Mouse (Mus musculus): ENCODE measurements around the gene Cyb5r3. TPM values are rescaled to one million over a fixed set of nuclear protein-coding genes. Genes with fewer than 3 reads are reported as not detected.
A peak's percentile ranks its signal among the peaks of the same experiment; 100 is the strongest.

The Cyb5r3 gene
- polyA plus RNA-seq, 1 experiment, result 230 TPM

- DNase-seq, result peak; percentile 99
- Histone ChIP-seq H3K36me3 (ENCODE audit: control insufficient read depth, insufficient read depth, low read length) (no peaks in the 10 kb centered on the region; the same call in 1 of the 2 replicates), H3K4me3 (ENCODE audit: insufficient read depth, low read depth, low read length) (peak within 1 kb of the TSS; percentile 99), H3K27ac (ENCODE audit: insufficient read depth, low read depth, low read length) (peak within 1 kb of the TSS; percentile 100), H3K4me1 (ENCODE audit: control insufficient read depth, insufficient read depth, low read length) (peaks cover 19% of the 10 kb centered on the region), H3K27me3 (replicated peaks; ENCODE audit: control insufficient read depth, insufficient read depth, low read length) (no peaks in the 10 kb centered on the region)
- under 1% methylated on average over 56 of the region's 56 CpGs for WGBS
- TF ChIP-seq POLR2A (IDR thresholded peaks at IDR 0.05; ENCODE audit: low read depth, low read length), result peak; percentile 80
- TF ChIP-seq CTCF (conservative IDR thresholded peaks at IDR 0.05; ENCODE audit: insufficient read depth, insufficient read length, low read depth, low read length), result no peak
Observed at GRCm38 (mm10) chr15:83149196-83150072, 23.0 kb downstream of the Cyb5r3 start, which contains the start of gene Poldip3. Gene Poldip3 (minus strand): TSS chr15:83149384.

GRCm38 (mm10) chr15:83148801-83149195 is 23.6 kb downstream of the Cyb5r3 start:
- Histone ChIP-seq H3K4me3 (ENCODE audit: insufficient read depth, low read depth, low read length) (peak overlapping the region; percentile 99), H3K36me3 (ENCODE audit: control insufficient read depth, insufficient read depth, low read length) (no peaks in the 10 kb centered on the region; the same call in 1 of the 2 replicates), H3K27ac (ENCODE audit: insufficient read depth, low read depth, low read length) (peak overlapping the region; percentile 100), H3K27me3 (replicated peaks; ENCODE audit: control insufficient read depth, insufficient read depth, low read length) (no peaks in the 10 kb centered on the region), H3K4me1 (ENCODE audit: control insufficient read depth, insufficient read depth, low read length) (peaks cover 19% of the 10 kb centered on the region)
- TF ChIP-seq POLR2A (IDR thresholded peaks at IDR 0.05; ENCODE audit: low read depth, low read length) (no peak), CTCF (conservative IDR thresholded peaks at IDR 0.05; ENCODE audit: insufficient read depth, insufficient read length, low read depth, low read length) (no peak)
- WGBS, result 0% methylated on average over 36 of the region's 41 CpGs
- DNase-seq, result no peak

GRCm38 (mm10) chr15:83148395-83148794 is 24.0 kb downstream of the Cyb5r3 start:
- H3K36me3 ChIP-seq (ENCODE audit: control insufficient read depth, insufficient read depth, low read length), result no peaks in the 10 kb centered on the region; the same call in 1 of the 2 replicates
- no peak for DNase-seq
- H3K27ac ChIP-seq (ENCODE audit: insufficient read depth, low read depth, low read length), result peak overlapping the region; percentile 100
- no peaks in the 10 kb centered on the region for H3K27me3 ChIP-seq (replicated peaks; ENCODE audit: control insufficient read depth, insufficient read depth, low read length)
- 1% methylated on average over 21 of the region's 21 CpGs for WGBS
- no peak for TF ChIP-seq CTCF (conservative IDR thresholded peaks at IDR 0.05; ENCODE audit: insufficient read depth, insufficient read length, low read depth, low read length)
- no peak for TF ChIP-seq POLR2A (IDR thresholded peaks at IDR 0.05; ENCODE audit: low read depth, low read length)
- H3K4me3 ChIP-seq (ENCODE audit: insufficient read depth, low read depth, low read length), result peak overlapping the region; percentile 99
- H3K4me1 ChIP-seq (ENCODE audit: control insufficient read depth, insufficient read depth, low read length), result peaks cover 19% of the 10 kb centered on the region

- Histone ChIP-seq H3K27me3 (replicated peaks; ENCODE audit: control insufficient read depth, insufficient read depth, low read length) (no peaks in the 10 kb centered on the region), H3K4me3 (ENCODE audit: insufficient read depth, low read depth, low read length) (no peak overlapping the region), H3K4me1 (ENCODE audit: control insufficient read depth, insufficient read depth, low read length) (peaks cover 23% of the 10 kb centered on the region), H3K36me3 (ENCODE audit: control insufficient read depth, insufficient read depth, low read length) (no peaks in the 10 kb centered on the region; the same call in 1 of the 2 replicates), H3K27ac (ENCODE audit: insufficient read depth, low read depth, low read length) (no peak overlapping the region)
- DNase-seq, result no peak
- WGBS, result 79% methylated on average over 6 of the region's 6 CpGs
- no peak for TF ChIP-seq CTCF (conservative IDR thresholded peaks at IDR 0.05; ENCODE audit: insufficient read depth, insufficient read length, low read depth, low read length)
- TF ChIP-seq POLR2A (IDR thresholded peaks at IDR 0.05; ENCODE audit: low read depth, low read length), result no peak
Observed at GRCm38 (mm10) chr15:83145541-83145940, 26.9 kb downstream of the Cyb5r3 start.

- 42% methylated on average over 5 of the region's 5 CpGs for WGBS
- Histone ChIP-seq H3K27ac (ENCODE audit: insufficient read depth, low read depth, low read length) (no peak overlapping the region), H3K4me1 (ENCODE audit: control insufficient read depth, insufficient read depth, low read length) (peaks cover 12% of the 10 kb centered on the region; the same call in 1 of the 2 replicates), H3K36me3 (ENCODE audit: control insufficient read depth, insufficient read depth, low read length) (no peaks in the 10 kb centered on the region; the same call in 1 of the 2 replicates), H3K27me3 (replicated peaks; ENCODE audit: control insufficient read depth, insufficient read depth, low read length) (no peaks in the 10 kb centered on the region), H3K4me3 (ENCODE audit: insufficient read depth, low read depth, low read length) (no peak overlapping the region)
- no peak for DNase-seq
- TF ChIP-seq CTCF (conservative IDR thresholded peaks at IDR 0.05; ENCODE audit: insufficient read depth, insufficient read length, low read depth, low read length), result no peak
Observed at GRCm38 (mm10) chr15:83142861-83143260, 29.5 kb downstream of the Cyb5r3 start.

GRCm38 (mm10) chr15:83135654-83136053 is 36.7 kb downstream of the Cyb5r3 start:
- H3K27ac ChIP-seq (ENCODE audit: insufficient read depth, low read depth, low read length), result no peak overlapping the region
- DNase-seq, result no peak
- TF ChIP-seq CTCF (conservative IDR thresholded peaks at IDR 0.05; ENCODE audit: insufficient read depth, insufficient read length, low read depth, low read length) (no peak), POLR2A (IDR thresholded peaks at IDR 0.05; ENCODE audit: low read depth, low read length) (no peak)
- H3K27me3 ChIP-seq (replicated peaks; ENCODE audit: control insufficient read depth, insufficient read depth, low read length), result no peaks in the 10 kb centered on the region
- 88% methylated on average over 2 of the region's 2 CpGs for WGBS
- H3K4me3 ChIP-seq (ENCODE audit: insufficient read depth, low read depth, low read length), result no peak overlapping the region
- H3K36me3 ChIP-seq (ENCODE audit: control insufficient read depth, insufficient read depth, low read length), result peaks cover 2% of the 10 kb centered on the region
- H3K4me1 ChIP-seq (ENCODE audit: control insufficient read depth, insufficient read depth, low read length), result no peaks in the 10 kb centered on the region

GRCm38 (mm10) chr15:83134671-83135070 is 37.7 kb downstream of the Cyb5r3 start:
- no peak overlapping the region for H3K4me3 ChIP-seq (ENCODE audit: insufficient read depth, low read depth, low read length)
- no peak overlapping the region for H3K27ac ChIP-seq (ENCODE audit: insufficient read depth, low read depth, low read length)
- H3K4me1 ChIP-seq (ENCODE audit: control insufficient read depth, insufficient read depth, low read length), result no peaks in the 10 kb centered on the region
- DNase-seq, result no peak
- H3K27me3 ChIP-seq (replicated peaks; ENCODE audit: control insufficient read depth, insufficient read depth, low read length), result no peaks in the 10 kb centered on the region
- no peak for TF ChIP-seq CTCF (conservative IDR thresholded peaks at IDR 0.05; ENCODE audit: insufficient read depth, insufficient read length, low read depth, low read length)
- no peak for TF ChIP-seq POLR2A (IDR thresholded peaks at IDR 0.05; ENCODE audit: low read depth, low read length)
- 76% methylated on average over 6 of the region's 6 CpGs for WGBS
- H3K36me3 ChIP-seq (ENCODE audit: control insufficient read depth, insufficient read depth, low read length), result peaks cover 2% of the 10 kb centered on the region
